Mouse (Mus musculus) urinary bladder, postnatal 36 days (tissue): ENCODE measurements at regions not wholly inside any gene's neighbourhood (a gene's known extent, or its start where the extent isn't known, plus 50 kb on each side); places are given as distances from the start of the nearest gene placed in this dataset.
"Not testable (repeated sequence)": the region's sequence is repeated elsewhere in the genome, so short reads cannot be mapped to it uniquely, and the experiment has no call there.

ENCODE experiments used
- DNase-seq, 2 experiments: peaks; one replicate each; pipeline ENCODE4 v3.0.0; 2022; ENCODE audit warnings: low spot score in 2 of 2, mixed read lengths in 1 of 2

DNA sequence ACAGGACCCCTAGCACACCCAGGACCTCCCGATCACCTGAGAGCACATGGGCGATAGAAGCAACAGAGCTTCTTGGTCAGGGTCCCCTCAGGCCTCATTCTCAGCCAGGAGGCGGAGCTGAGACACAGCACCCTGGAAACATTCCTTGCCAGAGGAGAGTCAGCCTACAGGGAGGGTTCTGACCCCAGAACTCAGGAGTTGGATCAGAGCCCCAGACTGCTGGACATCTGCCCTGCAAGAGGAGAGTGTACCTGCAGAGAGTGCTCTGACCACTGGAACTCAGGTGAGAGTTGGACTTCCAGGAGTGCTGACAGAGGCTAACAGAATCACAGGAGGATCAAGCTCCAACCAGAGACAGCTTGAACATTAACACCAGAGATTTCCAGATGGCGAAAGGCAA, 76.1 kb downstream of the Gpr85 start:
- DNase-seq, result not testable (repeated sequence)

- DNase-seq, result no peak
These were observed 80.3 kb downstream of the Gpr85 start for GRCm38 (mm10) chr6:13759431-13759830.

DNA sequence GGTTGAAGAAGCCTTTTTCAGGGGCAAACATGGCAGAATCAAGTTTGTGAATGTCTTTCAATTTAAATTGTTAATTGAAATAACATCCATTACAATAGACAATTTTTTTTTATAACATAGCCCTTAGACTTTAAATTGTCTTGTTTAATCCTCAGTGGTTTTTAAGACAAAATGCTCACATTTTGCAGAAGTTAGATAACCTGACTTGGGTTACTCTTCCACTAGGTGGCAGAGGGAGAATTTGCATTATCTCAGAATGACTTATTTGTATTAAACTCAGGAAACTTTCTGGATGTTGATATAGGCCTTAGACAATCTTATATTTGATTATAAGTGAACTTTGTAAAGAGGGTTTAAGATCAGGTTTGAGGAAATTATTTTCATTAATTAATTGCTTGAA, 80.8 kb downstream of the Gpr85 start:
- DNase-seq, result no peak

DNA sequence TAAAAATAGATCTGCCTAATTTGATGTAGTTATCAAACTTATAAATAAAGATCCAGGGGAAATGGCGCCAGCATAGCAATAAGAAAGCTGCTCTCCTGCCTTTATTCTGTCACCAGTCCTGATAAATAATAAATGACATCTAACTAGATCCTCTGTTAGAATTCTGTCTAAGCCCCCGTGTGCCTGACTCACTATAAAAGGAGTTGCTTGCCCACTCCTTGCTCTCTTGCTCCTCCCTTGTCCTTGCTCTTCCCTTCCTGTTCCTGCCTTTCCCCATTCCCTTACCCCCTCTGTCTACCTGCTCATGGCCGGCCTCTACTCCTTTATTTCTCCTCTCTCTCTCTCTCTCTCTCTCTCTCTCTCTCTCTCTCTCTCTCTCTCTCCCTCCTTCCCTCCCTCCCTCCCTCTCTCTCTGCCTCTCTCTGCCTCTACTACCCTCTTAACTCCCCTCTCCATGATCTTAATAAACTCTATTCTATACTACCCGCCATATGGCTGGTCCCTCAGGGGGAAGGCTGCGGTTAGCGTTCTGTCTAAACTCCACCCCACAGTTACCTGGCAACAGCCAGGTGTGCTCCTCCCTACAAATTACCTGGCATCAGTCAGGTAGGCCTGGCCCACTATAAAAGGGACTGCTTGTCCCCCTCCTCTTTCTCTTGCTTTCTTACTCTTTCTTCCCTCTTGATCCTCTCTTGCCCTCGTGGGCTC, 71.3 kb upstream of the Bmt2 start:
- DNase-seq, result no peak

DNA sequence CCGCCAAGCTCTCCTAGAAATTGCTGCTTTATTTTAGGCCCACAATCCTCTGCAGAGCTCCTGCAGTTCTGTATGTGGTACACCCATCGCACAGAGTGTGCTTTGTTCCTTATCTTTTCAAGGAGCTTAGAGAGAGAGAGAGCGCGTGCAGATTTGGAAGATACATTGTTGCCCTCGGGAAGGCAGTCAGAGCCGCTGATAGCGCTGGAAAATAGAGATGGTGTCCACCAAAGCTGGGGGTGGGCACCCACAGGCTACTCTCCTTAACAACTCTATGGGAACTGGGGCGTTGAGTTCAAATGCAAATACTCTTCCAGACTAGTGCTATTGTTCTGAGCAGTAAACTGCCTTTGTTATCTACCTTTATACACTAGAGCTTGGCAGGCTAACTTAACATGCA, 70.2 kb upstream of the Bmt2 start:
- no peak for DNase-seq

- peak in 1 of 2 experiments; percentile 1 for DNase-seq
These were observed 69.1 kb upstream of the Bmt2 start for GRCm38 (mm10) chr6:13746577-13747482.
